Comparison of ENCODE assay signal across 25 mouse cellular contexts in the genomic region with DNA sequence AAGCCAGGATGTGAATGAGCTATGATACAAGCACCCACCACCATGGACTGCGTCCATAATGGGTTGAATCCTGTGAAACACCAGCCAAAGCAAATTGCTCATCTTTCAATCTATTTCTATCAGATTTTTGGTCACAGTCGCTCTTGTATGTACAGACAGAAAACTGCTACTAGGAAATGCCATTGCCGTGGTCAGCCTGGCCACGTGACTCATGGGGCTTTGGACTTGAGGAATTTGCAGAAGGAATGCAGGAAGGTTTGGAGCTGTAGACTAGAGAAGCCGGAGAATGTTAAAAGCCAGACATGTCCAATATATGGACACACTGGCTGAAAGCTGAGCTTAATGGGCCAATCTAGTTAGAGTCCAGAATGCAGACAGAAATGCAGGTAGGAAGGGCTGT. TPM values are rescaled to one million over a fixed set of nuclear protein-coding genes. Genes with fewer than 3 reads are reported as not detected.
DNase-seq lines count a peak whose midpoint lies in the region; ATAC-seq and TF ChIP-seq lines count a peak whose summit lies in the region.
"Had no signal": no experiment of that assay in that cellular context is flagged by ENCODE, and none has a peak within 500 bp of the region (broad histone marks: within the 10 kb centered on the region; RNA-seq: fewer than 3 reads in every experiment).

No protein-coding gene starts in this region.

- H3ac ChIP-seq in myocyte (ENCODE audit: control insufficient read depth, insufficient read length): no peak overlapping the region

- intact Hi-C loops in gastrocnemius, adult 2 months (cut with DNase I): no loop called here

- no peak for DNase-seq in heart, adult 11 months
- peak; percentile 19 for DNase-seq in lung, embryonic 14.5 days
- DNase-seq in lung, adult 2 months: no peak
- peak; percentile 88 for DNase-seq in Muller cell, postnatal 12 days (ENCODE audit: inconsistent ontology term)
- no peak for DNase-seq in embryo, embryonic 9.5 days (ENCODE audit: extremely low spot score)
- DNase-seq in gastrocnemius, adult 2 months: no peak
- DNase-seq: adrenal gland, adult 2 months; adrenal gland, postnatal 25 days; cerebellum, adult 18-20 months; cerebellum, adult 9-11 months; cerebellum, postnatal 36 days; gastrocnemius, postnatal 25 days had no signal

- no peaks in the 10 kb centered on the region for H3K36me3 ChIP-seq in heart, embryonic 14.5 days (ENCODE audit: control insufficient read depth, insufficient read depth, low read length)
- H3K36me3 ChIP-seq in lung, embryonic 14.5 days (ENCODE audit: insufficient read depth): no peaks in the 10 kb centered on the region
- H3K36me3 ChIP-seq in myocyte (ENCODE audit: control insufficient read depth, insufficient read depth): no peaks in the 10 kb centered on the region
- H3K36me3 ChIP-seq: embryonic facial prominence, embryonic 10.5 days; forebrain, embryonic 10.5 days; forebrain, embryonic 15.5 days; G1E; heart, embryonic 15.5 days; hindbrain, embryonic 10.5 days had no signal

- no peak overlapping the region for H3K4me3 ChIP-seq in heart, embryonic 14.5 days (ENCODE audit: control insufficient read depth in 1 of 2, insufficient read depth in 1 of 2, low read depth in 1 of 2, low read length in 2 of 2)
- no peak overlapping the region for H3K4me3 ChIP-seq in lung, embryonic 14.5 days (ENCODE audit: low read depth, low read length)
- no peak overlapping the region for H3K4me3 ChIP-seq in lung, adult 2 months (replicated peaks; ENCODE audit: extremely low read depth, low read depth, low read length)
- no peak overlapping the region for H3K4me3 ChIP-seq in myocyte
- no peak overlapping the region for H3K4me3 ChIP-seq in gastrocnemius, adult 2 months
- H3K4me3 ChIP-seq: embryonic facial prominence, embryonic 10.5 days; erythroblast, embryonic 14.5 days; forebrain, embryonic 10.5 days; forebrain, embryonic 15.5 days; heart, embryonic 15.5 days; hindbrain, embryonic 10.5 days had no signal

- ATAC-seq in heart, embryonic 14.5 days (ENCODE audit: insufficient number of reproducible peaks, insufficient read depth, low FRiP score, low read depth): 0 out of 2 replicates have a peak, but pooled peaks have one; percentile 35
- no peak for ATAC-seq in lung, embryonic 14.5 days (ENCODE audit: insufficient read depth)
- ATAC-seq: CD4-positive, CD25-positive, alpha-beta regulatory T cell, adult 4 months; forebrain, embryonic 15.5 days; intestine, embryonic 16.5 days had no signal

- H3K4me2 ChIP-seq in heart, embryonic 14.5 days (ENCODE audit: low read length): no peak overlapping the region
- no peak overlapping the region for H3K4me2 ChIP-seq in lung, embryonic 14.5 days
- peak overlapping the region; percentile 5 for H3K4me2 ChIP-seq in myocyte (ENCODE audit: low read depth)
- H3K4me2 ChIP-seq: forebrain, embryonic 15.5 days; heart, embryonic 15.5 days; hindbrain, embryonic 14.5 days had no signal

- no peaks in the 10 kb centered on the region for H3K27me3 ChIP-seq in heart, embryonic 14.5 days (ENCODE audit: control insufficient read depth, insufficient read depth, low read length)
- no peaks in the 10 kb centered on the region for H3K27me3 ChIP-seq in lung, embryonic 14.5 days (ENCODE audit: insufficient read depth, low read length)
- no peaks in the 10 kb centered on the region for H3K27me3 ChIP-seq in myocyte (ENCODE audit: control insufficient read depth, insufficient read depth, insufficient read length)
- H3K27me3 ChIP-seq: forebrain, embryonic 15.5 days; heart, embryonic 15.5 days had no signal

- TF ChIP-seq CTCF in lung, embryonic 14.5 days (IDR thresholded peaks at IDR 0.05; ENCODE audit: low read depth): no peak
- no peak for TF ChIP-seq CTCF in lung, adult 2 months (IDR thresholded peaks at IDR 0.05; ENCODE audit: insufficient read depth, low read length)
- TF ChIP-seq CTCF in gastrocnemius, adult 2 months (IDR thresholded peaks at IDR 0.05): no peak

- no peak for TF ChIP-seq POLR2A in lung, adult 2 months (IDR thresholded peaks at IDR 0.05; ENCODE audit: borderline replicate concordance, extremely low read depth, low read depth, low read length)
- TF ChIP-seq POLR2A in myocyte (IDR thresholded peaks at IDR 0.05; ENCODE audit: insufficient read length, low read depth): no peak

- H3K9ac ChIP-seq in heart, embryonic 14.5 days (ENCODE audit: low read length): no peak overlapping the region
- no peak overlapping the region for H3K9ac ChIP-seq in lung, embryonic 14.5 days
- H3K9ac ChIP-seq: forebrain, embryonic 15.5 days; heart, embryonic 15.5 days; hindbrain, embryonic 14.5 days had no signal

- H3K27ac ChIP-seq in heart, embryonic 14.5 days (replicated peaks in 1 of 2; ENCODE audit: control insufficient read depth in 1 of 2, insufficient read depth in 1 of 2, low read depth in 2 of 2, low read length in 2 of 2): no peak overlapping the region
- no peak overlapping the region for H3K27ac ChIP-seq in lung, embryonic 14.5 days (ENCODE audit: low read depth)
- H3K27ac ChIP-seq in gastrocnemius, adult 2 months: no peak overlapping the region
- H3K27ac ChIP-seq: embryonic facial prominence, embryonic 10.5 days; forebrain, embryonic 10.5 days; forebrain, embryonic 15.5 days; heart, embryonic 15.5 days; hindbrain, embryonic 10.5 days; hindbrain, embryonic 14.5 days had no signal

- 39% methylated on average over 5 of the region's 5 CpGs for WGBS in heart, embryonic 14.5 days
- 56% methylated on average over 5 of the region's 5 CpGs for WGBS in lung, embryonic 14.5 days
- WGBS in lung, adult 2 months: 58% methylated on average over 5 of the region's 5 CpGs

- no peaks in the 10 kb centered on the region for H3K9me3 ChIP-seq in heart, embryonic 14.5 days (ENCODE audit: control insufficient read depth, low read length)
- H3K9me3 ChIP-seq in lung, embryonic 14.5 days (ENCODE audit: low read depth, low read length): no peaks in the 10 kb centered on the region
- H3K9me3 ChIP-seq: embryonic facial prominence, embryonic 10.5 days; forebrain, embryonic 10.5 days; forebrain, embryonic 15.5 days; G1E; heart, embryonic 15.5 days; hindbrain, embryonic 10.5 days had no signal

- H3K4me1 ChIP-seq in heart, embryonic 14.5 days (ENCODE audit: control insufficient read depth in 2 of 2, insufficient read depth in 2 of 2, low read length in 2 of 2): peaks cover 3 to 6% of the 10 kb centered on the region in 2 experiments; a peak in 3 of 4 replicates
- peaks cover 7% of the 10 kb centered on the region for H3K4me1 ChIP-seq in lung, embryonic 14.5 days (ENCODE audit: insufficient read depth)
- H3K4me1 ChIP-seq in lung, adult 2 months (ENCODE audit: control insufficient read depth, insufficient read depth, low read length): no peaks in the 10 kb centered on the region
- H3K4me1 ChIP-seq: forebrain, embryonic 15.5 days had no signal

- no peaks in the 10 kb centered on the region for H3K79me2 ChIP-seq in myocyte (ENCODE audit: control insufficient read depth, insufficient read depth)

TF ChIP-seq in myocyte, 11 proteins besides CTCF, POLR2A, EP300 and RAD21:
- peak; percentile 97 for TF ChIP-seq USF1 (IDR thresholded peaks at IDR 0.05; ENCODE audit: low read depth)
- TF ChIP-seq MYOG (IDR thresholded peaks at IDR 0.05; ENCODE audit: control insufficient read depth in 1 of 3, insufficient read depth in 1 of 3, insufficient read length in 2 of 3, low read depth in 2 of 3): no peak
- TF ChIP-seq MYOD1 (IDR thresholded peaks at IDR 0.05; ENCODE audit: control insufficient read depth in 1 of 3, insufficient read length in 2 of 3, low read depth in 2 of 3): no peak

RNA-seq across cellular contexts. Expression of a gene that starts 36.6 kb away (rescaled TPM):
- 36.9 and 37.9 TPM in 2 replicates for polyA plus RNA-seq in heart, embryonic 14.5 days (2014; fragmentation: Nextera tagmentation; extraction: Ambion mirVana)
- 18.7 and 21.7 TPM in 2 replicates for polyA plus RNA-seq in lung, embryonic 14.5 days (2014; fragmentation: Nextera tagmentation; extraction: Ambion mirVana)
- 2.3 and 3.5 TPM in 2 replicates for polyA plus RNA-seq in lung, adult 2 months (2012; rRNA removed)
- 15.7 TPM for polyA plus RNA-seq in myocyte (2012; fragmentation: generic; extraction: Trizol)
- total RNA-seq in gastrocnemius, adult 2 months (2021): 10 to 100 TPM in 1 of 2 experiments, 1 to 10 TPM in 1; 5.9 to 15.6 TPM
- total RNA-seq: granulocyte monocyte progenitor cell, adult 5-6 weeks had no signal
- polyA plus RNA-seq: CD4-positive, CD25-positive, alpha-beta regulatory T cell, adult 4 months; erythroblast, embryonic 14.5 days; G1E had no signal

Comparison
In these comparisons a context has a peak if more than half of its experiments do, and no peak if none do; other contexts are left out.
1. DNase-seq: peak in lung, embryonic 14.5 days (single experiment) and Muller cell, postnatal 12 days (single experiment); none in heart, adult 11 months (single experiment), lung, adult 2 months (single experiment), embryo, embryonic 9.5 days (single experiment) and gastrocnemius, adult 2 months (single experiment).